Mouse (Mus musculus) liver, embryonic 14.5 days (tissue): ENCODE measurements around the gene Foxo4.

Source experiments
- CTCF ChIP-seq: IDR thresholded peaks from 2 replicates; pipeline ENCODE4 v1.5.1; 2016; ENCODE audit warnings: antibody characterized with exemption, low read depth, control low read depth
- EP300 ChIP-seq: IDR thresholded peaks from 2 replicates; pipeline ENCODE4 v1.6.1; 2016; ENCODE audit warnings: antibody characterized with exemption, low read depth

GRCm38 (mm10) chrX:101260441-101261325, 6.4 kb downstream of the Foxo4 start:
- TF ChIP-seq CTCF (no peak), EP300 (no peak)
